Mouse (Mus musculus) ovary, adult 18-20 months (tissue): ENCODE results near the gene Sorbs1.

ENCODE experiments used
- DNase-seq: peaks from one replicate; pipeline ENCODE4 v3.0.0; 2022; ENCODE audit warnings: low spot score, mixed read lengths

Sorbs1 gene

DNA sequence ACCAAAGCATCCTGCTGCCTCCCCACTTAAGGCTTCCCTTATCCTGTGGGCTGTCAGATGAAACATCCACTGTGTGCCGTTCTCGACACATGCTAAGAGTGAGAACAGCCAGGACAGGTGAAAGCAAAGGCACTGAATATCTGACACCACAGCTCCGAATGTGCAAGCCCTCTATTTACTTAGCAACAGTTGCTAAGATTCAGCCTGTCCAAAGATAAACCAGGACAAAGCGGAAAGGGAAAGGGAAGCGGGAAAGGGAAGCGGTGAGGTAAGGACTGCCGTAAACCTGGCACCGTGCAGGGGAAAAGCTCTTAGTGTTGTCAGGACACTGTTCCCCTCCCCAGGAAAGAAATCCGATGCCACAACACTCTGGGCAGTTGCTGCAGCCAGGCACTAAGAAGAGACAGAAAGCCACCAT is 75.9 kb downstream of the Sorbs1 start:
- no peak for DNase-seq

DNA sequence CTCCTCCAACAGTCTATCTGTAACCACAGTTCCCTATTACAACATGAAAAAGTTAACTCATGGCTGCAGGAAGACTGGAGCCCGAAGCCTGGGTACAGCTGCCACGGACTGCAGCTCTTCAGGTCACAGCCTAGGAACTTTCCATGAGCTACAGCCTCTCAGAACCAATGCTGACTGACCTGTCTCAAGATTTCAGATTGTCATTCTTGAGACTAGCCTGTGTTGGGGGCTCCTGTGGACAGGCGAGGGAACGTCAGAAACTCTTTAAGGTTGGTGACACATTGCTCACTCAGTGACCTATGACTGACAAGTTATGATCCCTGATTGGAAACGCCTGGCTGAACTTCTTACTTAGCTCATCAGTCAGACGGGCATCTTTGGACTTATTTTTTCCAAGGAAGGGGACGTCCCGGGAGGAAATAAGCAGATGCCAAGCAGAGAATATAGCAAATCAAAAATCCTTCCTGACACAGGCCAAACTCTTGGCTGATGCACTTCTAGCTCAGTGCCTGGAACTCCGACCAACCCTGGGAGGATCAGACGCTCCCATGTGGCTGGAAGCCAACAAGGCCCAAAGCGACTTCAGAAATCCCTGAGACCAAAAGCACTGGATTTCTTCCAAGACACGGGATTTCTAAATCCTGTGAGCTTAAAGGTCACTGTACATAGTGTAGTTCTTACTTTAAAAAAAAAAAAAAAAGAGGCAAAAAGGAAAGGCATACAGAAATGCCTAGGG is 76.9 kb downstream of the Sorbs1 start:
- peak; percentile 55 for DNase-seq

DNA sequence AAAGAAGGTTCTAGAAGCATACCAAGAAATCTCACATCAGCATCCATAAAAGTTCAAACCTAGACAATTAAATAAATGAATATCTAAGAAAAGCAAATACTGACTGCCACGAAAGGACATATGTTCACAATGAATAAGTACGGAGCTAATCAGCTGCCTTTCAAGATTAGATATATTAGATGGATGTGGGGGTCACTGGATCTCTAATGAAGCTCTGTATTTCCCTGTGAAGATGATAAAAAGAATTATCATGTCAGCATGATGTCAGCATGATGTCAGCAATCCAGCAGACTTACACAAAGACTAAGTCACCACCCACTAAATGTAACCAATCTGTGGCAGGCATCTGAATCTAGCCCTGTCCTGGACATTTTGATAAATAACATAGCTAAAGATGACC is 77.8 kb downstream of the Sorbs1 start:
- no peak for DNase-seq

DNA sequence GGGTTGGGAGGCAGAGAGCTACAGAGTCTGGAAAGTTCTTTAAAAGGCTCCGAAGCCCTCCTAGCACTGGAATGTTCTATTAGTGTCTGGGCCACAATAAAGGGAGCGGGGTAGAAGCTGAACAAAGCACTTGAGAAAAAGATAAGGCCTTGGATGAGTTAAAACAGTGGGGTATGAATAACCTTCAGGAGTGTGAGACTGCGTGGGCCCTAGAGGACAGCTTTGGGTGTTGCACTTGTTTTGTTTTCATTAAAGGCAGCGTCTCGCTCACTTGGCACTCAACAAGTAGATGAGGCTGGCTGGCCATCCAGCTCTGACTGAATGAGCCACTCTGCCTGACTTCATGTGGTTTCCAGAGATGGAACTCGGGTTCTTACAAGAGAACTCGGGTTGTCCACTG is 78.5 kb downstream of the Sorbs1 start:
- DNase-seq, result no peak

DNA sequence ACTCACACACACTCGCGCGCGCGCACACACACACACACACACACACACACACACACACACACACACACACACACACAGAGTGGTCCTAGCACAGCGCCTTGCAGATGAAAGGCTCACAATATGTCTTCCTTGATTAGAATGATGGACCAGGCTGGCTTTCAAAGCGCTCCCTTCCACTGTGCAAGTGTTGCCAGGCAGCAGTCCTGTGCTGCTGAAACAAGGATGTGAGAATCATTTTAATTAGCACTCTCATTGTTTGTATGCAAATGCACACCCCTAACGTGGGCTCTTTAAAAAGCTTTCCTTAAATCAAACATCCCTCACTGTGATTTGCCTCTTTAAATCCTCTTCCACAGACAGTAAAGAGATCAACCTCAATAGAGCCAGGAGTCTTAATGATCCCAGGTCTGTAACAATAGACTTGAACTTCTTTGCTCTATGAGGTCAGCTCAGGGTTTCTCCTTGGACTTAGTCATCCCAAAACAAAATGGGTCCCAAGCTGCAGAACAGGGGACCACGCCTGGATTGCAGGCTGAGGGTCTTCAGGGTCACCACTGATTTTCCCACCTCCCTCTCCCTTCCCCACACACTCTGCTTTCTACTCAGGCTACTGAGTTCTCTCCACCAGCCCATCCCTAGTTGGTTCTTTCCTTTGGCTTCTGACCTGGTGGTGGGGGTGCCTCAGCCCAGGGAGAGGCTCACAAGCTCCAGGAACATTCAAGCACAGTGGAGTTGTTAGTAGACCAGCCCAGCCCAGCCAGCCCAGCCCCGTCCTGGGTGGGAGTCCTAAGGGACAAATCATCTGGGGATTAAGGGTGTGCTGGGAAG is 79.3 kb downstream of the Sorbs1 start:
- no peak for DNase-seq

DNA sequence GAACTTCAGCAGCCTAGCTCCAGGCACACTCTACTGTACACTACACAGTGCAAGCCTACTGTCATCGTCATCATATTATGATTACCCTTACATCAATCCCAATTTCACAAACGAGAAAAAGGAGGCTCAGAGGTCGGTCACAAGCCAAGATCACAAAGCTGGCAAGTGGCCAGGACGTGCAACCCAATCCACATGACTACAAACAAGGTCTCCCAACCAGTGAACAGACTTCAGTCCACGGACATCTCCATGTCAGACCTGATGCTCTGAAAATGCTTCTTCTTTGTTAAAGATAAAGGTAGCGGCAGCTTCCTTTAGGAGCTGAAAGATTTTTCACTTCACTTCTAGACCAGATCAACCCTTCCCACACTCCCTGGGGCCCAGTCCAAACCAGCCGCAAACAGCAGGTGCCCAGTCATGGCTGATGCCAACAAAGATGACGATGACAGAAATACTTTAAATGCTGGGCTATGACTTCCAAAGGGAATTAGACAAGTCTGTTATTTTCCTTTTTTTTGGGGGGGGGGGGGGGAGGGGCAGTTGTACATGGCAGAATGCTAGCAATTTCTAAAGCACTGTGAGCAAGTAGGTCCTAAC is 80.2 kb downstream of the Sorbs1 start:
- DNase-seq, result no peak

DNA sequence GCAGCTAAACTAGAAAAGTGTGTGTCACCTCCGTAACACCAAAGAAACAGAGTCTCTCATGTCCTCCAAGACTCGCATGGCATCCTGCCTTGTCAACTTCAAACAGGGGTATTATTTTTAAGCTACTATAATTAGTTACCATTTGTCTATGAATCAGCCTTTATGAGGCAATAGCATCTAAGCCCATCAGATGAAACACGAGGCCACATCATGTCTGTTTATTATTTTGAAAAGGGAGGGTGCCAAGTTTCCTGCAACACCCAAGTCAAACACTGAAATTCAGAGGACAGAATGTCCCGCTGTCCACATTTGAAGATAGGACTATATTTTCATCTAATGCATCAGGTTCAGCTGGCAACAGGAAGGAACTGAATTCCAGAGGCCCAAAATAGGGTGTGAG is 81.6 kb downstream of the Sorbs1 start:
- DNase-seq, result no peak

DNA sequence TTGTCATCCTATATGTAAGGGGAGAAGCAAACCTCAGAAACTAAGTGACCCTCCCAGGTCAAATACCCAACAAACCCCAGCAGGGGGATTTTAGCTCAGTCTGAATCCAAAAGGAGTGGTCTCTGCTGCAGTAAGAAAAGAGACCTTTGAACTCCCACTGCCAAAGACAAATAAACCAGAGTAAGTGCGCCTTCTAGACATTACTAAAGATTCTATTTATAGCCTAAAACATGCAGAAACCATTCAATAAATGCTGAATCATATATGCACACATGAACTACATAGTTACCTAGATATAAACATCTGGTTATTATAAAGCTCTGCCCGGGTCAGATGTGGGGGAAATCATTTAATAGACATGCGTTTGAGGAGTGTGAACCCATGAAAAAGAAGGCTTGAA is 84.0 kb downstream of the Sorbs1 start:
- DNase-seq, result no peak

DNA sequence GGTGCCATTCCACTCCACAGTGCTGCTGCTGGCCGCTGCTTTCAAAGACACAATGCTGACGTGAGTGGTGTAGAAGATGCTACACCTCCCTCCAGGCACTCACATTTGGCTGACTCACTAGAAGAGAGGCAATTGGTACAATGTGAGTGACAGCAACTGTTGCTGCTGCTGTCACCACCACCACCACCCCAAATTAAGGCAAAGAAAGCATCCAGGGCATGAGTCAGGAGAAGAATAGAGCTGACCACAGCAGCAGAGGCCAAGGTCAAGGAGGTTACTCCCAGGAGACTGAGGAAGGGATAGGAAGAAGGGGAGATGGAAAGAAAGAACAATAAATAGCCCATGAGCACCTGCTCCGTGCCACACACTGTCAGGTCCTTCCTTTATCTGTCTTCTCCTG is 84.4 kb downstream of the Sorbs1 start:
- no peak for DNase-seq

DNA sequence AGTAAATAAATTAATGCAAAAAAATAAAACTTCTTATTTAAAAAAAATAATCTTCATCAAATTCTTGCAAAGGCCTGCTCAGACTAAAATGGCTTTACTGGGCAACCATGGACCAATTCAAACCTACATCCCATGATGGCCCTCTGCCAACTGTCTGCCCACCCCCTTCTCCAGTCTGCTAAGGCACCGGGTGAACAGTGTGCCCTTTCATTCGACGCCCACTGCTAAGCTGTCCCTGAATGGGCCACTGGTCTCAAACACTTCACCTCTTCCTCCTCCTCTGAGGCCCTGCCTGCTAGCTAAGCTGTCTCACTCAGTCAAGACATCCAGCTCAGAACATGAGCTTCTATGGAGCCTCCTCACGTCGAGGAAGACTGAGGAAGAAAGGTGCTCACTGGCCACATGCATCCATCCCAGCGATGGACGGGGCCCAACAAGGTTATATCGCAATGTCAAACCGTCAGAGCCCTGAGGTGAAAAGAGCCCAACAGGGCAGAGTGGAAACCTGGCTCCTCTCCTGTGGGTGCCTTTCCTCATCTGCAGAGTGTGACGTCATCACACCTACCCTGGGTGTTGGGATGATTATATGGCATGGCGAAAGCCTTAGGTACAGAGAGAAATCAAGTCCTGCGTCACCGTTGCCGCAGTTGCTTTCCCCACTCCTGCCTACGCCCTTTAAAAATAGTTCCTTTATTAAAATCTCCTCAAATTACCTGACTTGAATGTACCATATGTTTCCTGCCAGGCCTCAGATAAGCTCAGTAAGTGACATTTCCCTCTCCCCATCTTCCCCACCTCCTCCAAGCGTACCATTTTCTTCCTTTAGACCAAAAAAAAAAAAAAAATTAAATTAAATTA is 87.2 kb downstream of the Sorbs1 start:
- DNase-seq, result no peak

DNA sequence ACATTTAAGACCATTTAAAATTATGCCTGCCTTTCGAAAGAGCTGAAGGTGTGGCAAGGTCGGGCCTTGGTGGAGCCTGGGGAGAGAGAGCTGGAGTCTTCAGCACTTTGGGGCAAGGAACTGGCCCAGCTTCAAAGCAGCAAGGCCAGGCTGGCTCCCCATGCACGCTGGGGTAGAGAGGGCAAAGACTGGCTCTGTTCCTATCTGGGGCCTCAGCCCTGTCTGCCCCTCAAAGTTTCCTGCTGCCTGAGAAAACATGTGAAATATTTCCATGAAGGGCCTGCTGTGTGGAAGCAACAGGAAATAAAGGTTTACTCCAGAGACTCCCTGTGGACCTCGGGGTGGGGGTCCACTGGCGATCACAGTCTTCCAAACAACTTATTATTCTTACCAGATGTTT is 88.3 kb downstream of the Sorbs1 start:
- DNase-seq, result no peak

DNA sequence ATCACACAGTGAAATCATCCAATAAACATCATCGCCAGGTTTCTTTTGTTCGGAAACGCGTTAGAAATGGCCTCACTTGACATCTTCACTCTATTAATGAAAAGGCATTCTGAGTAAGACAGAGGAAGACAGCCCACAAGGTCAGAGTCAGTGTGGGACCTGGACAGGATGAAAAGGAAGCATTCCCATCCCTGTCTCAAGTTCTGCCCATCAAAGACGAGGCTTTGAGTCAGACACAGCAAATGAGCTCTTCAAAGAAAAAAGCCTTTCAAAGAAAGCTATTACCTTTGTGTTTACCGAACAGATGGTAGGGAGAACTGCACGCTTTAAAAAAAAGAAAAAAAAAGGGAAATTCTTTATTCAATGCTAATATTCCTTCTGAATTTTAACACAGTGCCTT is 92.5 kb downstream of the Sorbs1 start:
- no peak for DNase-seq

DNA sequence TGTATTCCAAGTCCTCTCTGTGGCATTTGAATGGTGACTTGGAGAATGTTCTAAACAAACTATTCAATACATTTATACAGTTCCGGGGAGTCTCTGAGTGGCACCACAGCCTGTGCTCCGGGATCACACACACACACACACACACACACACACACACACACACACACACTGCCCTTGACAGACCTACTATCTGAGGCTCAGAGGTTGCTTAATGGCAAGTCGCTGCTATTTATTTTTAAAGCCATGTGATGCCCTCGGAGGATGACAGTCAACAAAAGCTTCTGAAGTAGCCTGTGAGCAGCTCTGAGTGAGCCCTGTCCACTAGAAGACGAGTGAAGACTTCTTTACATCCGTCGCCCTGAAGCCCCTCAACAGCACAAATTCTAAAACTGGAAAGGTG is 94.3 kb downstream of the Sorbs1 start:
- no peak for DNase-seq

DNA sequence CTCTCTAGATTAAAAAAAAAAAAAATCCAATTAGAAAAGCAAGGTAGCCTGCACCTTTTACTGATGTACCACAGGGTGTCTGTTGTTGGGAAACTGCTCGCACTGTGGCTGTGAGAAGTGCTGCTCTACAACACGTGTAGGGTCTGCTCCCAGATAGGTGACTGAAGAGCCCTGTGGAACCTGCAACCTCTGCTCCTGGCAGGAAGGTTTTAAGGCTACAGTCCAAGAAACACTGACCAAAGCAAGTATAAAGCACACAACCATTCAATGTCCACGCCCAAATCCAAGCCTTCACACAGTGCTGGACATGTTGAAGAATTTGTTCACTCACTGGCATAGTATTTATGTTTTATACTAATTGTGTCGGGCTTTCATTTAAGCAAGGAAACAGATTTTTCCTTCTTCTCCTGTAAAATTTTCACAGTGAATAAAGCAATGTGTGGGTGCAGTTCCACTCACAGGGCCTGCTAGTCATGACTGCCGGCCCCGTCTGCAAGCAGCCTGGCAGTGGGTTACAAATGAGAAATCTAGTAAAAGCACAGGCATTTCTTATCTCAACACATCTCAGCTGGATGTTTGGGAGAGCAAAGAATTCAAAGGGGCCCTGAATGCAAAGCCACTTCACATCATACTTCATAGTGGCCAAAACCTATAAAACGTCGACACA is 96.3 kb downstream of the Sorbs1 start:
- no peak for DNase-seq

DNA sequence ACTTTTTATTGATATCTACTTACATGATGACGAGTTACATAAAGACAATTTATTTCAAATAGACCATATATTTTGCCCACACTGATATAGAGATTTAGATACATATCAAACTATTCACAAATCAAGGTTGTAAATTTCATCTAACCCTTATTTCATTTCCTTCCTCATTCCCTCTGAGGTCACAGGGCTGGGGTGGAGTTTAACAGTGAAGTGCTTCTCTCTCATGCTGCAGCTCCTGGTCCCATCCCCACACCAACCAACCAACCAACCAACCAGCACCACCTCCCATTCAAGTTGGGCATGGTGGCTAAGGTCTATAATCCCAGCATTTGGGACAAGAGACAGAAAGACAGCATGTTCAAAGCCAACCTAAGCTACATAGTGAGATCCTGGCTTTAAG is 97.9 kb downstream of the Sorbs1 start:
- DNase-seq, result no peak

DNA sequence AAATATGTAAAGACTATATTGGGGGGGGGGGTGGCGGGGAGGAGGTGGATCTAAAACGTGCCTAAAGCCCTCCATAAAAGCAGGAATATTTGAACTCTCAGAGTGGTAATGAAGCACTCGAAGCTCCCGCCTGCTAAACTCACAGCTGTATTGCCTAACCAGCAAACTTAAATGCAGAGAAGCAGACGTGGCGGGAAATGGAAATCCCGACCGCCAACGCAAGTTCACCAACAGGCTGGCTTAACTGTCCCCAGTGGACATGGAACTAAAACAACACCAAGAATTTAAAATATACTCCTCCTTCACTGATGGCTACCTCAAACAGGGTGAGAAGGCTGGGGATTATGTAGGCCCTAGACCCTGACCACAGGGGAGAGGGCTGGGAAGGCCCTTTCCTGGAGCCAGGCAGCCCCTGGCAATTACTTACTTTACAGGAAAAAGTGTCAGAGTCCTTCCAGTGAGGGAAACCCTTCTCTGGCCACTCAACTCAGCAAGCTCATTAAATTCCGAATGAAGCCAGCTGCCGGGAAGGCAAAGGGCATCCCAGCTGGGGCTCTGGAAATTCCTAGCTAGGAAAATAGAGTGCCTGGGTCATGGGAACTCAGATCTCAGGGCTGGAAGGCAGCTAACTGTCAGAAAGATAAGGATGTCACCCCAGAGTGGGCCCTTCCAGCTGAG is 98.6 kb downstream of the Sorbs1 start:
- DNase-seq, result no peak

DNA sequence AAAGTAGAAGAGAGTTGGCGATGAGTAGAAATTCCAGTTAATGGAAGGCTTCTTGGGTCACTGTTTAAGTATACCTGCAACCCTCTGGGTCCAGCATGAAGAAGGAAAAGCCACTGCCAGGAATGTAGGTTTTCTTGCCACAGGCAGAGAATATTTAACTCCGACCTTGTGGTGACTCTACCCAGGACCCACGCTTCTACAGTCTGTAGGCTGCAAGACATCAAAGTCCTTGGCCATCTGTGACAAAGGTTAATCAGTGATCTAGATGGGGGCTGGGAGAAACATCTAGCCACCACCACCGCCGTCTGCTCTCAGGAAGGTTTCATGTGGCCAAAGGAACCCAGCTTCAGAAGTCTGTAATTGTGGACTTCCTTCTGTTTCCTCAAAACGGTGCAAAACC is 99.2 kb downstream of the Sorbs1 start:
- DNase-seq, result no peak

DNA sequence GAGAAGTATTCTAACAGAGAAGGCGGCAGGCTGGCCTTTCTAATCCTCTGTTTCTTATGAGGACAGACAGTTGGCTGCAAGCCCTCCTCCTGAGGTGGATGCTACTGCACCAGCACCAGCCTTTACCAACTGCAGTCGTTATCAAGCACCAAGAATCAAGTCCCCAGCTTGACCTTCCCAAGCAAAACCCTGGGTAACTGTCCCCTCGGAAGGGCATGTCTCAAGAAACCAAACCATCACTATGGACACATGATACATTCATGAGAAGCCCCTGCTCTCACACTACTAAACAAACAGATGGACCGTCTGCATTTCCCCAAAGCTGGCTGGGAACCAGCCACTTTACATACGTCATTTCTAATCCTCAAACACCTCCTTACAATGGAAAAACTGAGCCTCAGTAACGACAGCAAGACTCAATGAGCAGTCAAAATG is 102.2 kb downstream of the Sorbs1 start:
- no peak for DNase-seq

DNA sequence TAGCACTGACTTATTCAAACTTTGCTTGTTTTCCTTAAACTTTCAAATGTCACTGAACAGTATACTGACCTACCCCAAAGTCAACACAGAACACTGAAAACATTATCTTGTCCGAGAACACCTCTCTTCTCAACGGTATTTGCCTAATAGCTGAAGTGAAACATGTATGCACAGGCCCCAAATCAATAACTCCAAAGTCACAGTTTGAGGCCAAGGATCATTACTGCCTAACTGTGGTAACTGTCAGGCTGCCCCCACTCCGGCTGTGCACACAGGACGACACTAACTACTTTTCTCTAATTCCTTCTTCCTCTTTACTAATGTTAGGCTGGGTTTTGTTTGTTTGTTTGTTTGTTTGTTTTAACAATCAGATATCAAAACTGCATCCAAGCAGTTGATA is 103.1 kb downstream of the Sorbs1 start:
- no peak for DNase-seq

DNA sequence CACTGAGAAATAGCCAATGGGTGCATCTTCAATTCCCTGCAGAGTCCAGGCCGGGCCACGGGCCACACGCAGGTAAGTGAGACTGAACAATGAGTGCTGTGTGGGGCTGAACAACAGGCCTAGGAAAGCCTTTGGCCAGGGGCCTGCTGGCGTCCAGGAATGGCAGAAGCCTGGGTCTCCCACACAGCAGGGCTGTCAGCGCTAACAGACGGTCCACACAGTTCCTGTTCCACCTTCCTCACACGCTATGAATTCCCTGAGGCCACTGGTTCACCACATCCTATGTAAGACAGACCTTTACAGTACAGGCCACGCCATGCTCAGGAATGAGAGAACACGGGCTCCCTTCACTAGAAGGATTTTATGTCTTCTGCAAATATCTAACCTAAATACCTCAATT is 103.5 kb downstream of the Sorbs1 start:
- DNase-seq, result no peak

DNA sequence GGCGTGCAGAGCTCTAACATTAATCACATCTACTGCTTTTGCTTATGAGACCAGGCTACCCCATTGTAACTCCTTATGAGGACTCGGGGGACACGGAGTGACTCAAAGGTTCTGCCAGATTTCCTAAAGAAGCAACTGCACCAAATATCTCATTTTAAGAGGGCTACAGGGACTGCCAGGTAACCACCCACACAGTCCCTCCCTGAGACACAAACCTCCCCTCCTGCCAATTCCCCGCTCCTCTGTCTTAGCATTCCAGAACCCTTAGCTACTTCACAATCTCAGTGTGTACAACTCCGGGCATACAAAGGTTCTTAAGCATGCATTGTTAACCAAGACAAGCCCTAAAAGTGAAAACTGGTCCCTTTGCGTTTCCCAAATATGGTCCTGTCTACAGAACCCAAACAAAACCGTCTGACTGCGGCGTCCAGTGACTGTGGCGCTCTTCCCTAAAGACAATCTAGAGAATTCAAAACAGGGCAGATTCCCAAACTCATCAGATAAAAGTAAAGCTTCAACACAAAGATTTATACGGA is 104.0 kb downstream of the Sorbs1 start:
- DNase-seq, result no peak
